Mouse (Mus musculus): ENCODE measurements at regions not wholly inside any gene's neighbourhood (a gene's known extent, or its start where the extent isn't known, plus 50 kb on each side); places are given as distances from the start of the nearest gene placed in this dataset.

- no peak for TF ChIP-seq TAL1 (IDR thresholded peaks at IDR 0.05; ENCODE audit: low read length)
- no peak for TF ChIP-seq GATA1 (IDR thresholded peaks at IDR 0.05; ENCODE audit: low read length)
These were observed 164.3 kb downstream of the Vrk1 start for GRCm38 (mm10) chr12:106174070-106174980.
